Mouse (Mus musculus): ENCODE data around the gene Ano10.

Gene Ano10

GRCm38 (mm10) chr9:122290192-122290591 lies 4.0 kb downstream of the Ano10 start:
- no peak for DNase-seq (ENCODE audit: low spot score)

- DNase-seq (ENCODE audit: low spot score): no peak
Measured at GRCm38 (mm10) chr9:122288416-122288815, 5.8 kb downstream of the Ano10 start.

GRCm38 (mm10) chr9:122287526-122287925 lies 6.7 kb downstream of the Ano10 start:
- DNase-seq (ENCODE audit: low spot score): no peak

GRCm38 (mm10) chr9:122285833-122286310 lies 8.4 kb downstream of the Ano10 start:
- no peak for DNase-seq (ENCODE audit: low spot score)

GRCm38 (mm10) chr9:122285146-122285832 lies 8.9 kb downstream of the Ano10 start:
- no peak for DNase-seq (ENCODE audit: low spot score)

- DNase-seq (ENCODE audit: low spot score): no peak
Measured at GRCm38 (mm10) chr9:122284696-122285095, 9.5 kb downstream of the Ano10 start.

GRCm38 (mm10) chr9:122281004-122281403 lies 13.2 kb downstream of the Ano10 start:
- DNase-seq (ENCODE audit: low spot score): no peak

- no peak for DNase-seq (ENCODE audit: low spot score)
Measured at GRCm38 (mm10) chr9:122276665-122277064, 17.6 kb downstream of the Ano10 start.

GRCm38 (mm10) chr9:122276134-122276533 lies 18.1 kb downstream of the Ano10 start:
- DNase-seq (ENCODE audit: low spot score): no peak

GRCm38 (mm10) chr9:122274346-122274745 lies 19.9 kb downstream of the Ano10 start:
- DNase-seq (ENCODE audit: low spot score): no peak

GRCm38 (mm10) chr9:122273879-122274278 lies 20.3 kb downstream of the Ano10 start:
- no peak for DNase-seq (ENCODE audit: low spot score)

GRCm38 (mm10) chr9:122271866-122272265 lies 22.4 kb downstream of the Ano10 start:
- DNase-seq (ENCODE audit: low spot score): no peak

- no peak for DNase-seq (ENCODE audit: low spot score)
Measured at GRCm38 (mm10) chr9:122271318-122271717, 22.9 kb downstream of the Ano10 start.

- DNase-seq (ENCODE audit: low spot score): no peak
Measured at GRCm38 (mm10) chr9:122270913-122271312, 23.3 kb downstream of the Ano10 start.

- DNase-seq (ENCODE audit: low spot score): no peak
Measured at GRCm38 (mm10) chr9:122269256-122270041, 24.8 kb downstream of the Ano10 start.

GRCm38 (mm10) chr9:122265526-122266210 lies 28.6 kb downstream of the Ano10 start:
- no peak for DNase-seq (ENCODE audit: low spot score)

GRCm38 (mm10) chr9:122263140-122263539 lies 31.1 kb downstream of the Ano10 start:
- DNase-seq (ENCODE audit: low spot score): no peak

- DNase-seq (ENCODE audit: low spot score): no peak
Measured at GRCm38 (mm10) chr9:122254386-122254785, 39.8 kb downstream of the Ano10 start.

GRCm38 (mm10) chr9:122252113-122252512 lies 42.1 kb downstream of the Ano10 start:
- DNase-seq (ENCODE audit: low spot score): no peak

GRCm38 (mm10) chr9:122248168-122248567 lies 46.1 kb downstream of the Ano10 start:
- DNase-seq (ENCODE audit: low spot score): peak; percentile 36

- DNase-seq (ENCODE audit: low spot score): peak; percentile 24
Measured at GRCm38 (mm10) chr9:122247430-122248027, 46.7 kb downstream of the Ano10 start.

- DNase-seq (ENCODE audit: low spot score): no peak
Measured at GRCm38 (mm10) chr9:122245879-122246278, 48.3 kb downstream of the Ano10 start.

Data from ovary, postnatal 36 days (tissue).